Mouse (Mus musculus) brain, adult 2 months (tissue): ENCODE results near the gene Pgap3.

ENCODE experiments used
- DNase-seq: peaks from one replicate; pipeline ENCODE4 v3.0.0; 2011; ENCODE audit warnings: low read depth, low spot score

Gene Pgap3

GRCm38 (mm10) chr11:98412797-98413301 lies 12.6 kb upstream of the Pgap3 start:
- DNase-seq: no peak

DNA sequence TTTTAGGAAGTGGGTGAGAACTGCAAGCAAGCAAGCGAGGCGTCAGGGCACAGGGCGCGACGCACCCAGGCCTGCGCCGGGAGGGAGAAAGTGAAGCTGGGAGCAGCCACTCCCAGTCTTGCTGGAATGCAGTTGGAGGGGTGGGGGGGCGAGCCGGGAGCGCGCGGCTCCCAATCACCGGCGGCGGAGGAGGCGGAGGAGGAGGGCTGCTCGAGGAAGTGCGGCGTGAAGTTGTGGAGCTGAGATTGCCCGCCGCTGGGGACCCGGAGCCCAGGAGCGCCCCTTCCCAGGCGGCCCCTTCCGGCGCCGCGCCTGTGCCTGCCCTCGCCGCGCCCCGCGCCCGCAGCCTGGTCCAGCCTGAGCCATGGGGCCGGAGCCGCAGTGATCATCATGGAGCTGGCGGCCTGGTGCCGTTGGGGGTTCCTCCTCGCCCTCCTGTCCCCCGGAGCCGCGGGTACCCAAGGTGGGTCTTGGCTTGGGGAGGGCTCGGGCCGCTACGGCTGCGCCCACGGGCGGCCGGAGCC lies 12.0 kb upstream of the Pgap3 start, which contains the start of gene Erbb2:
TSS of gene Erbb2 (plus strand) at position 198 of the 524 bp plus-strand sequence.
- peak; percentile 66 for DNase-seq

GRCm38 (mm10) chr11:98409341-98409822 lies 9.1 kb upstream of the Pgap3 start:
- no peak for DNase-seq

DNA sequence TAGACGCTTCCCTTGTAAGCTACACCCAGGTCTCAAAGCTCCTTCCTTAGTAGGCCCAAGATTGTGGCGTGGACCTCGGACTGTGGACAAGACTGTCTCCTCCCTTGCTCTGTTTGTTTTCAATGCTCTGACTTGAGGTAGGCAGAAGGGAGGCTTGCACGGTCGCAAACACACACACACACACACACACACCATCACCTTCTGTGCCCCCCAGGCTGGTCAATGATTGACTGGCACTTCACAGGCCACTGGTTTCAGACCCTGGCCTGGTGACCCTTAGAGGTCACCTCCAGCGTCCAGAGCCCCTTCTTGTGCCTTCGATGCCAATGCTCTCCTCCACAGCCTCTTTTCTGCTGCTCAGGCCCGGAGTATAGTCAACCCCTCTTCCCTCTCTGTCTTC lies 8.6 kb upstream of the Pgap3 start:
- no peak for DNase-seq

DNA sequence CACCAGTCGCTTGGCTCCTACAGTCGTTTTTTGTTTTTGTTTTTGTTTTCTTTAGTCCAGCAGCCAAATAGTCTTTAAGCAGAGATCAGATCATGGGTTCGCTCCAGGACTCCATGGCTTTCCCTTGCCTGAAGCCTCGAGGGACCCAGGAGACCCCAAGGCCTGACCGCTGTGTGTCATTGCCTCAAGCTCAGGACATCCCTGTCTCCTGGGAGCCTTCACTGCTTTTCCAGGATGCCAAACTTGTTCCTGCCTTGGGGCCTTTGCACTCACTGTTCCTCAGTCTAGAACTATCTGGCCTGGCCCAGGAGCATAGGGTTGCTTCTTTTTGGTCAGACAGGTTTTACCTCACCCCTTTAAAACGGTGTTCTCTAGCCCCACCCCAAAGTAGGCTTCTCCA lies 6.3 kb upstream of the Pgap3 start:
- DNase-seq: no peak

DNA sequence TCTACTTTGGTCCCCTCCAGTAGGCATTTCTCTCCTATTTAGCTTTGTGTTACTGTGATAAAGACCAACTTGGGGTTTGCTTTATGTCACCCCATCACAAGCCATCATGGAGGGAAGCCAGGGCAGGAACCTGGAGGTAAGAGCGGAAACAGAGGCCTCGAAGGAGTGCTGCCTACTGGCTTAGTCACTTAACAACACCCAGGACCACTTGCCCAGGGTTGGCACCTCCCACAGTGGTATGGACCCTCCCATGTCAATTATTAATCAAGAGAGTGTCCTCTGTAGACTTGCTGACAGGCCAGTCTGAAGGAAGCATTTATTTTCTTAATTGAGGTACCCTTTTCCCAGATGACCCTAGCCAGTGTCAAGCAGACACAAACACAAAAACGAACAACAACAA lies 526 bp upstream of the Pgap3 start:
- DNase-seq: no peak

GRCm38 (mm10) chr11:98397946-98398345 lies 2.3 kb downstream of the Pgap3 start:
- DNase-seq: no peak

GRCm38 (mm10) chr11:98395041-98395440 lies 5.2 kb downstream of the Pgap3 start:
- no peak for DNase-seq

DNA sequence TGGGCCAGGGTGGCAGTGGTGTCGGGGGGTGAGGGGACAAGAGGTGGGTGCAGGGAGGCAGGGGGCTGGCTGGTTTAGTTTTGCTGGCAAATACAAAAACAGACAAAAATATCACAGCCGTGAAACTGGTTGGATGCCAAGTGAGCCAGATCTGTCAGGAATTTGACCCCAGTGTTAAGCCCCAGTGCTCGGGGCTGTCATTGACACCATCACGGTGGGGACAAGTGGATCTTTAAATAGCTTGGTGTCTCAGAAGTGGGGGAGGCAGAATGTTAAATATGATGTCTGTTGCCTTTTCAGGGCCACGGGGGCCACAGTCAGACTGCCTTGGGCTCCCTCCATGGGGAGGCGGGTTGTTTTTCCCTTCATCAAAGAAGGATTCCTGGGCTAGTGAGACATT lies 6.0 kb downstream of the Pgap3 start:
- no peak for DNase-seq

GRCm38 (mm10) chr11:98393317-98393716 lies 7.0 kb downstream of the Pgap3 start:
- peak; percentile 40 for DNase-seq

- no peak for DNase-seq
Measured at GRCm38 (mm10) chr11:98392645-98393044, 7.6 kb downstream of the Pgap3 start.

DNA sequence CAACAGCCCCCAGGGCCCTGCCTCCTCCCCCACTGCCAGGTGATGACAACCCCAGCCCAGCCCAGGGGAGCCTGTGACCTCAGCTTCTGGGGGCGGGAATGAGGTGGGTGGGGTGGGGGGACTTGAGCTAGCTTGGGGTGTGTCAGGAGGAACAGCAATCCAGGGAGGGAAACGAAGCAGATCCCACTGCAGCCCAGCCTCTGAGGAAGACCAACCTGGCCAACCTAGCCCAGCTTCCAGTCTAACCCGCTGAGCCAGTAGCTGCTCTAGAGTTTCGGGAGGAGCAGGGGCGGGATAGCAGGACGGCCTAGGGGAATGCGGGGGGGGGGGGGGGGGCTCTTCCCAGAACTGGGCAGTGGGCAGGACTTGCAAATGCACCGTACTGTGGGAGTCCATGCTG lies 8.3 kb downstream of the Pgap3 start:
- DNase-seq: no peak

DNA sequence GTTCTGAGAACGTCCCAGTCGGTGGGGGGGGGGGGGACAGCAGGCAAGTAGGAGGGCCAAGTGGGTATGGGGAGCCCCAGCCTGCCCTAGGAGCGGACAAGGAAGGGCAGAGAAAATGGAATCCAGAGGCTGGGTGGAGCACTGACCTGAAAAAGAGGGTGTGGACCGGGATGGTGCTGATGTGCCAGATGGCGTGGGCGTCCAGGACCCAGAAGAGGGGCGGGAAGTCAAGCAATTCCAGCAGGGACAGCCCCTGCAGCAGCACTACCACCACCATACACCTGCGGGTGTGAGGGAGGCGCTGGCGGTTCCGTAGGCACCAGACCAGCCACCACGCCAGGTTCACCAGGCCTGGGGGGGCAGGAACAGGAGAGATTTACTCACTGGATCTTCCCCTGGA lies 10.1 kb downstream of the Pgap3 start:
- DNase-seq: no peak

DNA sequence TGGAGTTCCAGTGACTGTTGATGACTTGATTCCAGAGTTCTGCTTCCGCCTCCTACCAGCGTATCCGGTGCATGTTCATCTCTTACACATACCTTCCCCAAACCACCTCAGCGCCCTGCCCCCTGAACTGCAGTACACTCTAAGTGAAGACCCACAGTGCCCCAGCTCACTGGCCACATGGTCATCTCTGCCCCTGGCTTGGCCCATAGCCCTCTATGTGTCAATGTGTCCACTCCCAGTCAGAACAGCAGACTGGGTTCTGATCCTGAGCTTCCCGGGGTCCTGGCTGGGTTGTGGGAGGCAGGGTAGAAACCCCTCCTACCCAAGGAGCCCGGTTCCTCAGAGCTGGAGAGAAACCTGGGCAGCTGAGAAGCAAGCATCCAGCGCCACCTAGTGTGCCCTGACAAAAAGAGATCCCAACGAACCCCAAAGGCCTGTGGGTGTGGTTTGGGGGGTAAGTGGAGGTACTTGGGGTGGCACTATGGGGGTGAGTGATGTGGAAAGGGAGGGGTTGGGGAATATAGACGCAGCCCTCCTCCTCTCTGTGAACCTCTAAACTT lies 11.0 kb downstream of the Pgap3 start:
- peak; percentile 80 for DNase-seq

DNA sequence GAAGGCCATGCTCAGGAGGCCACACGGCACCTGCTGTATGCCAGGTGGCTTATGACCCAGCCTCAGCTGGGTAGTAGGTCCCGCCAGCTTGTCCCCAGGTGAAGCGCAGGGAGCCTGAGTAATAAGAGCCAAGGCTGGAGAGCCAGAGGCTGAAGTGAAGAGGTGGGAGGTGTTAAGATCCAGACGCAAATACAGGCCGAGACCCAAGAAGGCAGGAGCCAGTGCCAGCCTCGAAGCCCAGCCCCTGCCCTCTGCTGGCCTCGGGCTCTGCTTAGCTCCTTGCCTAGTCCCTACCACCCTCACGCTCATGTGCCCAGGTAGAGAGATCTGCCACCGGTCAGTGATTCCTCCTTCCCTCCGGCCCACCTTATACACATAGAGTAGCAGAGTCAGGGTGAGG lies 12.0 kb downstream of the Pgap3 start:
- DNase-seq: no peak

- DNase-seq: no peak
Measured at GRCm38 (mm10) chr11:98387056-98387577, 13.2 kb downstream of the Pgap3 start.

DNA sequence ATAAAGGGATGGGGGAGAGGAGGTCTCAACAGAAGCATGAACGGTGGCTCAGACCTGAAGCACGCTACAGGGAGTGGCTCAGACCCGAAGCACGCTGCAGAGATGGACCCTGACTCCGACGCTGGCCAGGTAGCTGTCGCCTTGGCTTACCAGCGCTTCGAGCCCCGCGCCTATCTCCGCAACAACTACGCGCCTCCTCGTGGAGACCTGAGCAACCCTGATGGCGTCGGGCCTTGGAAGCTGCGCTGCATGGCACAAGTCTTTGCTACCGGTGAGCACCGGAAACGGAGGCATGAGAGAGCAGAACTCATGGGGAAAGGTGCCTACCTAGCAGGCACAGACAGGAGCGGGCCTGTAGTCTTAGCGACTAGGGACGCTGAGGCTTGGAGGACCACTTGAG lies 13.7 kb downstream of the Pgap3 start:
- DNase-seq: no peak

DNA sequence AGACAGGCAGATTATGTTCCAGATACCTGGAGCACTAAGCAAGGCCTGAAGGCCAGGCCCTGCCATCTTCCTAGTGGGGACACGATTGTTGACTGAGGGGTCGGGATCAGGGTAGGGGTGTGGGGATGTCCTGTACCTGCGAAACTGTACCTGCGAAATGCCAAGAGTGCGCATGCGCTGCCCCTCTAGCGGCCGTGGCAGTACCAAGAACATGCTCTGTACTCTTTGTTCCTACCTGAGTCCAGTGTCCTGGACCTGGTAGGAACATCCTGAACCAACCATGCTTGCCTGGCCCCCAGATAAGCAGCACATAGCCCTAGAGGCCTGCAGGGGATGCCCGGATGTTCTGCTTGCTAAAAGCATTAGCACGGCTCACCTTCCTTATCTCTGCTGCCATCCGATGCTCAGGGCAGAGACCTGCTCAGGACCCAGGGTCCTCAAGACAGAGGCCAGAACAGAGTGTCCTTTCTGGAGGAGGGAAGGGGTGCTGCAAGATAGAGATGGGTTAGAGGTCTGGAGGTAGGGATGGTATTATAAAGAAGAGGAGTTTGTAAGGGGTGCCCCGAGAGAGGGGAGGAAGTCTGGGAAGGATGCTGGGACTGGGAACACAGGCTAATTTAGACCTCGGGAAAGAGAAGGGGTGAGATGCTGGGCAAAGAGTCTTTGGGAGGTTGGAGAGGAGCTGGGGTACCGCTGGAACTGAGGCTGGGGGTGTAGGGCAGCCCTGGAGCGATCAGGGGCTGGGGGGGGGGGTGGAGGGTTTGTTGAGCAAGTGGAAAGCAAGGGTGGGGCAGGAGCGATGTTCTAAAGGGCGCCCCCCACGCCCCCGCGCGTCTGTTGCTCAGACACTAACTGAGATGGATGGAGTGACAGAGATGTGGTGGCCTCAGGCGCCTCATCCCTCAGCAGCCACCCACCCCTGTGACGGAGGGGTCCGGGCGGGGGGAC lies 14.4 kb downstream of the Pgap3 start, which contains the start of gene Pnmt:
TSS of gene Pnmt (plus strand) at position 813 of the 948 bp plus-strand sequence.
- no peak for DNase-seq

GRCm38 (mm10) chr11:98384721-98385637 lies 15.3 kb downstream of the Pgap3 start:
- DNase-seq: no peak

DNA sequence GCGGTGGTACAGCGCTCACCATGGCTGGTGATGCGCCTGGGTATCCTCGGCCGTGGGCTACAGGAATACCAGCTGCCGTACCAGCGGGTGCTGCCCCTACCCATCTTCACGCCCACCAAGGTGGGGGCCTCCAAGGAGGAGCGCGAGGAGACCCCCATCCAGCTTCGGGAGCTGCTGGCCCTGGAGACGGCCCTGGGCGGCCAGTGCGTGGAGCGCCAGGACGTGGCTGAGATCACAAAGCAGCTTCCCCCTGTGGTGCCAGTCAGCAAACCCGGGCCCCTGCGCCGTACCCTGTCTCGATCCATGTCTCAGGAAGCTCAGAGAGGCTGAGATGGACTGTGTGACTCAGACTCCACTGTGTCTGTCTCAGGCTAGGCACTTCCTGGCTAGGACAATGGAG lies 16.1 kb downstream of the Pgap3 start:
- DNase-seq: no peak
